8 mouse cellular contexts compared by ENCODE assay signal in the genomic region with DNA sequence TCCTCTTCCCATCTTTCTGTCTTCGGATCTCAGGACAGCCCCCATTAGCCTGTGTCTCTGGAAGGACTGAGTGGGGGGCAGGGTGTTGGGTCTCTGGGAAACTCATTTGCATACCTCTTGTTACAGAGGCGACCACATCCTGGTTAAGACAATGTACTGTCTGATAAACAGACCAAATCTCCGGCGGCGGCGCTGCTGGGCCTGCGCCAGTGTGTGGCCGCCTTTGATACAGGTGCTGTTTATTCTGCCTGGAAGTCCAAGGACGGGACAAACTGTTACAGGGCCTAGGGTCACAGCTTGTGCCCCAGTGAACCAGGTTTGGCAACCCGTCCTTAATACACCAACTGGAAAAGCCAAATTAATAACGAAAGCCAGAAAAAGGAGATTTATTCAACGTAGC. TPM values are rescaled to one million over a fixed set of nuclear protein-coding genes. Genes with fewer than 3 reads are reported as not detected.
A peak's percentile ranks its signal among the peaks of the same experiment; 100 is the strongest.
DNase-seq lines count a peak whose midpoint lies in the region; ATAC-seq and TF ChIP-seq lines count a peak whose summit lies in the region.

No protein-coding gene starts in this region.

- intact Hi-C loops in gastrocnemius, postnatal 14 days (cut with DNase I; ENCODE audit: low total_unique reads), result no loop called here

- 2% methylated on average over 12 of the region's 12 CpGs for WGBS in hindbrain, postnatal 0 days
- 2% methylated on average over 12 of the region's 12 CpGs for WGBS in liver, embryonic 12.5 days (ENCODE audit: insufficient replicate concordance)

- H3K27me3 ChIP-seq in G1E (ENCODE audit: insufficient read depth, low read length), result peaks cover 9% of the 10 kb centered on the region; the same call in 1 of the 2 replicates
- H3K27me3 ChIP-seq in hindbrain, postnatal 0 days (ENCODE audit: insufficient read depth, low read length), result no peaks in the 10 kb centered on the region
- no peaks in the 10 kb centered on the region for H3K27me3 ChIP-seq in liver, embryonic 12.5 days (replicated peaks)

- 0 out of 2 replicates have a peak overlapping the region, but pooled peaks have one; percentile 9 for H3K9ac ChIP-seq in hindbrain, postnatal 0 days (replicated peaks; ENCODE audit: low read length)
- H3K9ac ChIP-seq in liver, embryonic 12.5 days, result peak overlapping the region; percentile 36; the same call in 1 of the 2 replicates

- no peaks in the 10 kb centered on the region for H3K36me3 ChIP-seq in G1E (replicated peaks)
- no peaks in the 10 kb centered on the region for H3K36me3 ChIP-seq in hindbrain, postnatal 0 days (ENCODE audit: insufficient read depth, low read length)
- H3K36me3 ChIP-seq in liver, embryonic 12.5 days, result no peaks in the 10 kb centered on the region

- H3K9me3 ChIP-seq in G1E (replicated peaks), result 0 out of 2 replicates have a peak, but pooled peaks cover 2% of the 10 kb centered on the region
- H3K9me3 ChIP-seq in hindbrain, postnatal 0 days (ENCODE audit: low read length), result no peaks in the 10 kb centered on the region
- H3K9me3 ChIP-seq in liver, embryonic 12.5 days (replicated peaks), result no peaks in the 10 kb centered on the region

- peak overlapping the region; percentile 51 for H3K4me2 ChIP-seq in hindbrain, postnatal 0 days (ENCODE audit: low read depth, low read length)
- H3K4me2 ChIP-seq in liver, embryonic 12.5 days, result peak overlapping the region; percentile 52

- peaks cover 66% of the 10 kb centered on the region for H3K4me1 ChIP-seq in G1E (ENCODE audit: insufficient read depth, low read depth, low read length)
- peaks cover 5% of the 10 kb centered on the region for H3K4me1 ChIP-seq in brown adipose tissue, adult 24 weeks (ENCODE audit: control insufficient read depth, insufficient read depth, insufficient read length, low read length)
- no peaks in the 10 kb centered on the region for H3K4me1 ChIP-seq in hindbrain, postnatal 0 days (ENCODE audit: insufficient read depth, low read length)
- peaks cover 56% of the 10 kb centered on the region for H3K4me1 ChIP-seq in liver, embryonic 12.5 days

- H3K27ac ChIP-seq in brown adipose tissue, adult 24 weeks (replicated peaks; ENCODE audit: low read depth, low read length), result peak overlapping the region; percentile 95
- H3K27ac ChIP-seq in hindbrain, postnatal 0 days, result peak overlapping the region; percentile 52; the same call in 1 of the 2 replicates
- peak overlapping the region; percentile 48 for H3K27ac ChIP-seq in liver, embryonic 12.5 days

- H3K4me3 ChIP-seq in G1E (ENCODE audit: low read depth, low read length), result no peak overlapping the region; the same call in 1 of the 2 replicates
- peak overlapping the region; percentile 26 for H3K4me3 ChIP-seq in brown adipose tissue, adult 24 weeks (ENCODE audit: insufficient read depth, low read depth, low read length)
- peak overlapping the region; percentile 3; the same call in 1 of the 2 replicates for H3K4me3 ChIP-seq in hindbrain, postnatal 0 days (ENCODE audit: low read length)
- 0 out of 2 replicates have a peak overlapping the region, but pooled peaks have one; percentile 14 for H3K4me3 ChIP-seq in liver, embryonic 12.5 days

- ATAC-seq in G1E (ENCODE audit: extremely low read depth, insufficient number of reproducible peaks, low FRiP score, poor library complexity, severe bottlenecking), result peak; percentile 73
- peak; percentile 90 for ATAC-seq in hindbrain, postnatal 0 days
- peak; percentile 80 for ATAC-seq in liver, embryonic 12.5 days

- peak; percentile 36 for DNase-seq in G1E (ENCODE audit: low spot score)
- DNase-seq in gastrocnemius, postnatal 14 days, result peak; percentile 44
- peak; percentile 67 for DNase-seq in hindbrain, postnatal 0 days (ENCODE audit: low spot score)
- peak; percentile 68 for DNase-seq in naive thymus-derived CD4-positive, alpha-beta T cell, adult 2 months (ENCODE audit: low read depth)
- peak; percentile 42 for DNase-seq in yolk sac, embryonic 10.5 days (ENCODE audit: low spot score)
- no peak for DNase-seq in frontal cortex, postnatal 14 days (ENCODE audit: low spot score in 2 of 2)

- no peak for TF ChIP-seq CTCF in G1E (IDR thresholded peaks at IDR 0.05; ENCODE audit: low read depth, low read length)
- peak; percentile 46 for TF ChIP-seq CTCF in hindbrain, postnatal 0 days (IDR thresholded peaks at IDR 0.05; ENCODE audit: low read depth)

RNA-seq across cellular contexts. Expression of gene Gm5148, which starts 33.8 kb away (rescaled TPM):
- 1.4 TPM in 1 of 2 replicates, not detected in the other for total RNA-seq in G1E (2014; fragmentation: Nextera tagmentation)
- 19.8 and 28.1 TPM in 2 replicates for total RNA-seq in G1E (2017)
- 0.13 and 0.19 TPM in 2 replicates for polyA plus RNA-seq in G1E (2012)
- 1.4 TPM in 1 of 2 replicates, not detected in the other for polyA plus RNA-seq in brown adipose tissue, adult 24 weeks (2012; ENCODE audit: insufficient read depth, insufficient read length, missing spikeins)
- under 1 TPM in 1 of 2 experiments, not detected in 1; 0.27 TPM for total RNA-seq in gastrocnemius, postnatal 14 days (2021)
- total RNA-seq in hindbrain, postnatal 0 days (2014; rRNA removed), result 8.7 and 10.5 TPM in 2 replicates
- polyA plus RNA-seq in hindbrain, postnatal 0 days (2015; fragmentation: Nextera tagmentation; extraction: Ambion mirVana), result 12.0 and 12.5 TPM in 2 replicates
- 2.7 and 3.1 TPM in 2 replicates for polyA plus RNA-seq in liver, embryonic 12.5 days (2016; fragmentation: Nextera tagmentation; extraction: Ambion mirVana)

Comparison
In these comparisons a context has a peak if more than half of its experiments do, and no peak if none do; other contexts are left out.
1. DNase-seq: peak in G1E (single experiment), gastrocnemius, postnatal 14 days (single experiment), hindbrain, postnatal 0 days (single experiment), naive thymus-derived CD4-positive, alpha-beta T cell, adult 2 months (single experiment) and yolk sac, embryonic 10.5 days (single experiment); none in frontal cortex, postnatal 14 days (0 of 2).
2. Peak in every context shown above with its lines, with median percentiles within 50 percentile points of each other: ATAC-seq and H3K27ac ChIP-seq.